Mouse (Mus musculus) hindlimb bud, embryonic 11.5 days (tissue): Measurements from ENCODE around the gene Frmd8.

Experiments
- DNase-seq: peaks from one replicate; pipeline ENCODE4 v3.0.0-alpha.2; 2012; ENCODE audit warnings: low read depth, low spot score; ENCODE audit errors: extremely low spot score

Gene Frmd8

DNA sequence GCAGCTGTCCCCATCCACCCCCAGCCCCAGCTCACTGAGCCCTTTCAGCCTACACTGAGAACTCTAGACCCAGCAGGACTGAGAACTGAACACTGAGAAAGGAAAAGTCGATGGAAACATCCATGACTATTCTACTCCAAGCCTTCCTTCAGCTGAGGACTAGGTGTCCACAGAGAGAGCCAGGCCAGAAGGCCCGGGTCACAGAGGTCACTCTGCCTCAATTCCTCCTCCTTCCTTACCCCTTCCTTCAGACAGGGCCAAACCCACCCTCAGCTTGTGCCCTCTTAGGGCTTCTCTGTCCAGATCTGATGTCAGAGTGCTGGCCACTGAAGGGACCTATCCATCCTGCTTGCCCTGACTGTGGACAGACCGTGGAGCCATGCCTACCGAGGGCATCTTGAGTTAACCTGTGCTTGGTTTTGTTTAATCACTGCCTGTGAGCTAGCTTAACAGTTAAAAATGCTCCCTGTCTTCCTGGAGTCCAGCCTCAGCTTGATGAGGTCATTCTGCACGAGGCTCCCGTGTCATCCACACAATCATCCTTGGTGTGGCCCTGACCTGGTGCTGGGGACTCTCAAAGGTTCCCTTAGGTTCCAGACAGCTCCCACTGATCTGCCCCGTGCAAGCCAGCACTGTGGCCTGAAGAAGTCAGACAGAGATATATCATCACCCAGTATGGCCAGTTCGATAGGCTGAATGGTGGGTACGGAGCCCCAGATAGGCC is 64.1 kb downstream of the Frmd8 start:
- no peak for DNase-seq

DNA sequence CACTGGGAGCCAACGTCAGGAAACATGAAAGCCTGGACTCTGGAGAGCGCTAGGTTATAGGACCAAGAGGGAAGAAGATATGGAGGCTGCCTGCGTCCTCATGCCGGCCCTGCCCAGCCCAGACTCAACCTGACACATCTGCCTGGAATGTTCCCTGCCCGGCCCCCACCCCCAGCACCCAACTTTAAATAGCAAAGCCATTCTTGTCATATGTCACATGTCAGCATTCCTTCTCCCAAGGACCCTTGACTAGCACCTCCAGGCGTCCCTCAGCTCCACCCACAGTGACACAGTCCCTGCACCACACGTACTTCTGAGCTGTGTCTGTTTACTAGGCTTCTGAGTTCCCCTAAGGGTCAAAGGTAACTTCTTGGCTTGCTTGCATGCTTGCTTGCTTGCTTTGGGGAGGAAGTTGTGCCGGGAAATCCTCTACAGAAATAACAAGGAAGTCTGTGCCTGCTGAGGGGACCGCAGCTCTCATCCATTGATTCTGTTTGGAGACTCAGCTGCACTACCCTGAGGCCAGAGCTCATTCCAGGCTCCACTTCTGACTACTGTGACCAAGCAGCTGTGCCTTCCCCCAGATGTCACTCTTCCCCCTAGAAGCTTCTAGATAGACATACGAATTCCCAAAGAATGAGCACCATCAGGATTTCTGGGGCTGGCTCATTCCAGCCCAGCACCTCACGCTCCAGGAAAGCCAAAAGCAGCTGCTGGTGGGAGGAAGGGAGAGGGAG is 64.8 kb downstream of the Frmd8 start:
- DNase-seq: no peak

DNA sequence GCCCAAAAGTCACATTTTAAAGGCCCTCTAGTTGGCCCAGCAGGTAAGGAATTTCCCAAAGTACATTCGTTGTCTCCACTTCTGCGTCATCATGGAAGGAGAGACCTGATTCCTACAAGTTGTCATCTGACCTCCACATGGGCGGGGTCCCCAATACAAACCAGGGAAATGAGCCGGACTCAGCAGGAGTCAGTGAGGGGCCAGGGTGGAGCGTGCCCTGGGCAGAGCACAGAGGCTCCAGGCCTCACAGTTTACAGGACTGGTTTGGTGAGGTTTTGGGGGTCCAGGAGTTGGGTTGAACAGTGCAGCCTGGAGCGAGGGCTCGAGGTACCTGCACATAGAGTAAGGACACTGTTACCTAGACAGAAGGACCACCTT is 65.4 kb downstream of the Frmd8 start:
- no peak for DNase-seq

DNA sequence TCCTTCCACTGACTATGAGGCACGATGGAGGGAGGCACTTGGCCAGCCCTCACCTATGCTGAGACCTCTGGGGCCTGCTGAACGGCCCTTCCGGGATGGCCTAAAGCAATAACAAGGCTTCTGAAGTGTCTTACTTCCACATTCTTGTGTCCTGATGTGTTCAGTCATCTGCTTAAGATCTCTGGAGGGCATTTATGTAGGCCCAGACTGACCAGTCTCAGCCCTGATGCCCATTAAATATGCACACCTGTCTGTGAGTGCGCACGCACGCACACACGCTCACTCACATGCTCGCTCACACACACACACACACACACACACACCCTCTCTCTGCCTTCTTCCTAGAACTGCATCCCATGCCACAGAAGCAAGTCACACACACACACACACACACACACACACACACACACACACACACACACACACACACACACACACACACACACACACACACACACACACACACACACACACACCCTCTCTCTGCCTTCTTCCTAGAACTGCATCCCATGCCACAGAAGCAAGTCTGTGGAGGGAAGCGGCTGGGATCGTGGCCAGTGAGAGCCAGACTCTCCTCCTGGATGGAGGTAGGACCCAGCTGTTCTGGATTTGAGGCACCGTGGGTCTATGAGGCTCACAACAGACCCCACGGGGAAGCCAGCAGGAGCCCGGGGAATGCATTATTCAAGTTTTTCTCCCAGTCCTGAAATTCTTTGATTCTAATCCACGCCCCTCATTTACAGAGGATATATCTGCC is 65.9 kb downstream of the Frmd8 start:
- no peak for DNase-seq

DNA sequence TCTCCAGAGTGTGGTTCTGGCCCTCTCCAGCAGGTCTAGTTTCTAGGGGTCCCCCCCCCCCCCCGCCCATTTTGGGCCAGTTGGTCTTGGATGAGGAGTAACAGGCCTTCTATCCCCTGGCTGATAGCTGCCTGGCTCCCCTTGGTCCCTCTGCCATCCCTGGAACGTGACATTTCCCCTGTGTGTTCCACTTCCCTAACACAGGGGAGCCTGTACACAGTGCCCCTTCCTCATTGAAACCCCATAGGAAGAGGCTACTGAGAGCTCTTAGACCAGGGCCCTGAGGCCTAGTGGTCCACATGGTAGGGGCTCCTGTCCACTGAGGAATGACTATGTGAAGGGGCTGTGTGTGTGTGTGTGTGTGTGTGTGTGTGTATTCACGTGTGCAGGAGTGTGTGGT is 67.3 kb downstream of the Frmd8 start:
- no peak for DNase-seq

DNA sequence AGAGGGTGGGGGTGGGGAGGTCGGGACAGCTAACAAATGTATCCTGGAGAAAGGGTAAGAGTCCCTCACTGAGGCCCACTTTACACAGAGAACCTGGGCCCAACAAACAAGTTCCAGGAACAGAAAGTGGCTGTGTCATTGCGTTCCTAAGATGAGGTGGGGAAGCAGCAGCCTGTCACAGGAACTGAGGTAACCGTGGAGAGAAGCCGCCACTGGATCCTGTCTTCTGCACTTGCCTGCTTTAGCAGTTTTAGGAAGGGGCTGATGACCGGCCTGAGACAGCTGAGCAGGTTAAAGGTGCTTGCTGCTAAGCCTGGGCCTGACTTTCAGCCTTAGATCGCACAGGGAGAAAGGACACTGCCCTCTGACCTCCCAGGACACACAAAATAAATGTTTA is 68.3 kb downstream of the Frmd8 start:
- no peak for DNase-seq

DNA sequence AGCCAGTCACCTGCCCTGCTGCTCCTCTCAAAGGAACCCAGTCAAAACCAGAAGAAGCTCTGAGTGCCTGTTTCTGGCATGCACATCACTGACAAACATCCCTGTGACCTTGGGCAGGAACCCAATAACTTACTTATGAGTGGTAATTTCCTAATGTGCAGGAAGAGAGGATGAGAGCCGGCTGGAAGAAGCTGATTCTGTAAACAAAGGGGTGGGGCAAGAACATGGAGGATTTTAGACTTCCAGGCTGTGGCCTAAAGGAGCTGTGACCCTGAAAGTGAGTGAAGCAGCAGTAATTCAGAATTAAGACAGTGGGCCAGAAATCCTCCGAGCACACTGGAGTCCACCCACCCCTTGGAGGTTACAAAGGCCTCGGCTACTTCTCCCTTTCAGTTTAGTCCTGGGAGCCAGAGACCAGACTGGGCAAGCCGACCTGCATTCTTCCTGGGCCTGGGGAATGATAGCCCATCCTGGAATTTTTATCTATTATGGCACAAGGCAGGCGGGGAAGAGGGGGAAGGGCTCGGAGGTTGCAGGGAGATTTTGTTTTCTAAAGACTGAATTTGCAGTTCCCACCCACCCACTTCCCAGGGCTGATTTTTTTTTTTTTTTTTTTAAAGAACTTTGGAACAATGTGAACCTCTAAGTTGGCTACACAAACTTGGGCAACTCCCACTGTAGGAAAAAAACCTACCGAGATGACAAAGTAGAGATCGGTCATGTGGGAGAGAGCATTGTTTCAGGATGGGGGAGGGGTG is 68.8 kb downstream of the Frmd8 start:
- no peak for DNase-seq

DNA sequence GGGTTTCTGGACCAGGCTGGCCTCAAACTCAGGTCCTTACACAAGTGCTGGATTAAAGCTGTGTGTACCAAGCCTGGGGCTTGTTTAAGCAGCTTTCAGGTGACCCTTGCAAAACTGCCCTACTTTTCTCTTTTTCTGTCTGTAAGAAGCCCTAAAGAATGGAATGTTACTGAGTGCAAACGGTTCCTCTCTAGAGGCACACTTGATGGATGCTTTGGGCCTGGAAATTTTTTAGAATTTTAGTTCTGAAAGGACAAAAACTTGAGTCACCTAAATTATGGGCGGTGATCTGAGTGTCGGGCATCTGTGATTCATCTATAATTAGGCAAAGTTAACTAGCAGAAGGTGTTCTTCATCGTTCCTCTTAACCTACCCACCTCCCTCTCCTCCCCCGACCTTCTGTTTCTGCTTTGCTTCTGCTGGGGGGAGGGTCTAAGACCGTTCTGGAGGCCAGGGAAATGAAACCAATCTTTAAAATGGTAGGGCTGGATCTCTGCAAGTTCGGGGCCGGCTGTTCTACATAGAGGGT is 70.6 kb downstream of the Frmd8 start:
- DNase-seq: no peak

DNA sequence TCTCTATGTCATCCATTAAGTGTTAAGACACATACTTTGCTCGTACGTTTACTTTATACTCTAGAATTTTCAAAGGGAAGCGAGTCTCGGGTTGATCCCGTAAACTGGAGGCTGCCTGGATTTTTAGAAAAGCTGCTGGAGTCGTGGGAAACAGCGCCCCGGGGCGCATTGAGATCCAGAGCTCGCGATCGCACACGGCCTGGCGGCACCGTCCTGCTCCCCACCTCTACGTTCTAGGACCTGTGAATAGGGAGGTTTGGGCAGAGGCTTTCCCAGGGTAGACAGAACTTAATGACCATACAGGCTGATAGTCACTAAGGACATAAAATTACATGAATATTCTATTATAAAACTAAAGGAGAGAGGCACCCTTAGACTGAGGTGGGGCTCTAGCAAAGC is 71.2 kb downstream of the Frmd8 start:
- no peak for DNase-seq

DNA sequence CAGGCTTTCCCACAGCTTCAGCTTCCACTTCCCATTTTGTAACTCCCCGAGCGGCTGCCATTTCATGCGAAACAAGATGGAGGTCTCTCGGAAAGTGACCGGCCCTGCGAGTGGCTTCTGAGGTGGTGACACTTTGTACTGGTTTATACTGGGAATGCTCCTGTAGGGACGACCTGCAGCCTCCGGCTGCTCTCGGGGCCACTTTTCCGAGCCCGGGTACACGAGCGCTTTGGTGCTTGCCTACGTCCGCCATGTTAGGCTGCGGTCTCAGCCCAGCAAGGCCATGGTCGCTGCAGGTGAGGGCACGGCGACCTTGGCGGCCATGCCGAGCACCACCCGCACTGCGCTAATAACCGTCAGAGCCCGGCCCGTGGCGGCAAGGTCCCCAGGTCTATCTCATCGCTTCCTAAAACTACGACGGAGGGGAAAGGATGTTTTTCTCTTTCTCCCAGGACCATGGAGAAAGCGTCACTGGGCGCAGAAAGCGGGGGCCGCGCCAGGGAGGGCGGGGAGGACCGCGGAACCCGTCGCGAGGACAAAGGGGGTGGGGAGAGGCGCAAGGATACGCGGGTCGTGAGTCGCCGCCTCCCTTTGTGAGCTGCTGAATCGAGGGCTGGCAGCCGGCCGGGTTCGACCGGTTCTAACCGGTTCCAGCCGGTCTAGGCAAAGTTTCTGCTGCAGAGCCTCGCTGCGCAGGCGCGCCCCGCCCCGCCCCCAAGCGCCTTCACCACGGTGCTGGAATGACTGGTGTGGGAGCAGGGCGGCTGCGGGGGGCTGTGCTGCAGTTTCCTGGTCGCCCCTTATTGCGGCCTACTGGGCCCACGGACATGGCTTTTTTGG is 71.8 kb downstream of the Frmd8 start:
- no peak for DNase-seq

DNA sequence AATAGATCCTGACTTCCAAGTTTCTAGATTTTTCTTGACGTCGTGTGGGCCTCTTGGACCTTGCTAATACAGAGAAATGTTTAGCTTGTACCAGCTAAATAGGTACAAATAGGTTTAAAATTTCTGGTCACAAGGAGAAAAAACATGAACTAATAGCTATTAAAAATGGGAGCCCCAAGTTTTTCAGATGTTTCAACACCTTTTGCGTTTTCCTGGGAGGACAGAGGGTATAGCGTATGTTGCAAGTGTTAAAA is 72.4 kb downstream of the Frmd8 start:
- DNase-seq: no peak

DNA sequence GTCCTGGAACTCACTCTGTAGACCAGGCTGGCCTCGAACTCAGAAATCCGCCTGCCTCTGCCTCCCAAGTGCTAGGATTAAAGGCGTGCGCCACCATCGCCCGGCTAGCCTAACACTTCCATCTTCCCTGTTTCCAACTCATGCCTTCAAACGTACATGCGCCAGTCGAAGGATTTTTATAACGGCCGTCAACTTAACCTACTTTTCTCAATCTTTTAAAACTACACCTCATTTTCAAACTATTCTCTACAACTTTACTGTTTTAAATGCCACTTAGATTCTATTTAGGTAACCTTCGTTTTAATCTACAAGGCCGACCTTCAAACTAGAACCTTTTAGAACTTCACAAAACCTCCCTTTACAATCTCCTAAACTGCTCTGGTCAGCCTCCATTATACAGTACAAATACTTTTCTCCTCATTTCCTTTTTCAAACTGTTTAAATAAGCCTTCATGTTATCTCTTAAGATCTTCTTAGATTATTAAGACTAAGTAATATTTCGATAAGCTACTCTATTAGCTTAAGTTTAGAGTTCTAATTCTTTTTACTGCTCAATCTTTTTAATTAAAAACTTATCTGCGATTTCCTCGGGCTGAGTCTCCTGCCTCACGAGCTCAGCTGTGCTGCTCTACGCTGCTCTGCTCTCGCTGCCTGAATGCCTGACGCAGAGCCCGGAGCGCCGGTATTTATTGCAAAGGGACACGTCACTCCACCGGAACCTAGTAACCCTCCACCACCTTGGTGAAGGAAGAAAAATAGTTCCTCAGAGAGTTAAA is 72.9 kb downstream of the Frmd8 start:
- no peak for DNase-seq

DNA sequence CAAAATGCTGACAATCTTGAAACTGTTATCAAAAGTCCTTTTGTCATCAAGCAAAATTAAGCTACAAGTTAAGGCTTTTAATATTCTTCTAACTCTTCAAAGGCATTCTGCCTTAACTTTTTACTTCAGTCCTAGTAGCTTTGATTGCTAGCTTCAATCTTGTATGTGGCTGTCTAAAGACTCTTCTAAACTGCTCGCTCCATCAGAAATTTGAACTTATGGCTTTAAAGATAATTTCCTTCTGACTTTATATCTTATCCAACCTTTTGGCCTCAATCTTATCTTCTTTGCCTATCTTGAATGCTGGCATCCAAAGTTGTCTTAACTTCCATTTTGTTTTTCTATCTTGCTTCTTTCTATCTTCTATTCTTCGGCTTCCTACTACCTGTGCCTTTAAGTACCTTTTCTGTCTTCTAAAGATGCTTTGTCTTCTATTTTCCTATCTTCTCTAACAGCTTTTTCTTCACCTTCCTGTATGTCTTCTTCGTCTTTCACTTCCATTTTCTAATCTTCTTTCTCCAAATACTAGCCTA is 73.6 kb downstream of the Frmd8 start:
- DNase-seq: no peak

DNA sequence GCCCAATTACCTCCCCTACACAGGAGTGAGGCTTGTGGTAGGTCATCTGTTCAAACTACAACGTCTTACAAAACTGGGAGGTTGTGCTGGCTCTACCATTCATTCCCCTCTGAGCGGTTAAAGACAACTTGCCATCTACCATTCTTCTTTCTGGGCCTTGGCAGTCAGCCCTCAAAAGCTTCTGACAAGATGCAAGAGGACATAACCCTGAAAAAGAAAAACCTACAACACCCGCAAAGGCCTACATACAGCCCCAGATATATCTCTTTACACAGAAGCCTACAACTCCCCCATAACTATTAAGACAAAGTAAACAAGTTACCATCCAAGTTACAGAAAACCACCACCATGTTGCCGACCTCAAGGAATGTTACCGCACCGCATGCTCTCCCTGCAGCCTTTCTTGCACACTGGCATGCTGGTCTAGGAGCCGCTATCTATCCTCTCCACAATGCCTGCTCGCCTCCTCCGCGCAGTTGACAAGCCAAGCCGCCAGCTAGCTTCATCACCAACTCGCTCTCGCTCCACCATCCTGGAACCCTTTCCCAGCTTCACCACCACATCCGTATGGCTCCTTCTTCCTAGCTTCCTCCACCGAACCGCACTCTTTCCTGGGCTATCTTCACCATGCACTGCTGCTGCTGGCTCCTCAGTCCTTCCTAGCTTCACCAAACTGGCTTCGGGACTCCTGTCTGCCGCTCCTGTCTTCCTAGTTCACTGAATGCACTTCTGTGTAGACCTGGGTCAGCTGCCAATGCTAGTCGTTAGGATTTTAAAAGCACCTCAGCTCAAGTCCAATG is 74.2 kb downstream of the Frmd8 start:
- DNase-seq: no peak

DNA sequence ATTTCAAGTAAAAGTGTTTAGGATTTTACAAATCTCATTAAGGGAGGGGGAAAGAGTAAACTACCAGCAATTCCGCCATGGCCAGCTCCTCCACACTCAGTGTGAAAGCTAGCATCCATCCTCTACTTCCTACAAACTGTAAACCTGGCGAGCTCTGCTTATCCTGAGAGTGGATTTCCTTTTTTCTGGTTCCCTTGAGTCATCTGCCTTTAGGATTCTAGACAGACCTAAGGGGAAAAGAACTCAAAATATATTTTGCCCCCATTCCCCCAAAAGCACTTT is 74.8 kb downstream of the Frmd8 start:
- no peak for DNase-seq
